Mouse (Mus musculus) heart, embryonic 16.5 days (tissue): Measurements from ENCODE around the gene Armt1. TPM values are rescaled to one million over a fixed set of nuclear protein-coding genes. Genes with fewer than 3 reads are reported as not detected.

Experiments
- ATAC-seq: fragments of 200-750 bp; cut with Nextera tagmentation; replicated peaks from 2 replicates; pipeline ENCODE4 v1.8.0; 2017; ENCODE audit warnings: moderate number of reproducible peaks; ENCODE audit not compliant: insufficient read depth, low FRiP score; ENCODE audit errors: extremely low read depth
- H3K27ac ChIP-seq: fragments of 300-500 bp; sonication (generic); 2 replicates; pipeline ENCODE4 v1.5.1; 2014; ENCODE audit warnings: mild to moderate bottlenecking, low read length, control low read depth, moderate library complexity
- H3K27me3 ChIP-seq: fragments of 300-500 bp; sonication (generic); 2 replicates; pipeline ENCODE4 v1.6.1; 2014; ENCODE audit warnings: low read length, mixed read lengths; ENCODE audit not compliant: control insufficient read depth, insufficient read depth
- H3K36me3 ChIP-seq: fragments of 300-500 bp; sonication (generic); 2 replicates; pipeline ENCODE4 v1.6.1; 2014; ENCODE audit not compliant: control insufficient read depth, insufficient read depth
- H3K4me1 ChIP-seq: fragments of 300-500 bp; sonication (generic); 2 replicates; pipeline ENCODE4 v1.6.1; 2014; ENCODE audit warnings: low read length, mixed read lengths; ENCODE audit not compliant: control insufficient read depth, insufficient read depth
- H3K4me2 ChIP-seq: fragments of 300-500 bp; sonication (generic); 2 replicates; pipeline ENCODE4 v1.6.1; 2014; ENCODE audit warnings: low read depth, mild to moderate bottlenecking, control low read depth, low read length
- H3K4me3 ChIP-seq: fragments of 300-500 bp; sonication (generic); 2 replicates; pipeline ENCODE4 v1.5.1; 2014; ENCODE audit warnings: mild to moderate bottlenecking, control low read depth, low read length
- H3K9ac ChIP-seq: fragments of 300-500 bp; sonication (generic); 2 replicates; pipeline ENCODE4 v1.6.1; 2014; ENCODE audit warnings: low read length, control low read depth
- H3K9me3 ChIP-seq: fragments of 300-500 bp; sonication (generic); replicated peaks from 2 replicates; pipeline ENCODE4 v1.6.1; 2016; ENCODE audit warnings: low read length; ENCODE audit not compliant: control insufficient read depth
- WGBS: fragments of 180-500 bp; shearing (Covaris S2); extraction: QIAGEN DNeasy Blood & Tissue Kit; methylation state at CpG from one replicate; pipeline ENCODE4 v1.1.7; 2014; 5-methylcytosine and 5-hydroxymethylcytosine counted together
- polyA plus RNA-seq: library from polyadenylated mRNA; unstranded; fragments of >200 nt; fragmentation: Nextera tagmentation; extraction: Ambion mirVana; gene quantifications from 2 replicates; pipeline ENCODE4 v1.2.1, GENCODE M21; 2015

Armt1 gene
- polyA plus RNA-seq, 1 experiment from 2014 or later: 18.0 TPM

DNA sequence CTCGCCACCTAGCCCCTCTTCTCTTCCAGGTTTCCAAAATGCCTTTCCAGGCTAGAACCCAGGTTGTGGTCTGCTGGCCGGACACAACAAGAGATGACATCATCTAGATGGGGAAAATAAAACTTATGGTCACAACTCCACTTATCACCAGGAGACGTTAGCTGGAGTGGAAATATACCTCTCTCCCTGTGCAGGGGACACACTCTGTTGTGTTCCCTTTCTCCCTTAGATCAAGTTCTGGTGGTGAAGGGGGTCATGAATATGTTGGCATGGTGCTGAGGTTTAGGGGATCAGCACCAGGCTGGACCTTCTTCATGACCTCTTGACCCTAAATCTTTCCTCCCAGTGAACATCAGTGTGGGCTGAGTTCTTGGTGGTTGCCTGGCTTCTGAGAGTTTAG, 59.0 kb downstream of the Armt1 start:
- ATAC-seq: no peak
- H3K4me1 ChIP-seq: no peaks in the 10 kb centered on the region
- H3K36me3 ChIP-seq: no peaks in the 10 kb centered on the region
- H3K9me3 ChIP-seq: no peaks in the 10 kb centered on the region
- H3K4me3 ChIP-seq: no peak overlapping the region
- no peak overlapping the region for H3K9ac ChIP-seq
- WGBS: 37% methylated on average over 2 of the region's 3 CpGs
- no peak overlapping the region for H3K27ac ChIP-seq
- H3K4me2 ChIP-seq: no peak overlapping the region
- H3K27me3 ChIP-seq: no peaks in the 10 kb centered on the region

DNA sequence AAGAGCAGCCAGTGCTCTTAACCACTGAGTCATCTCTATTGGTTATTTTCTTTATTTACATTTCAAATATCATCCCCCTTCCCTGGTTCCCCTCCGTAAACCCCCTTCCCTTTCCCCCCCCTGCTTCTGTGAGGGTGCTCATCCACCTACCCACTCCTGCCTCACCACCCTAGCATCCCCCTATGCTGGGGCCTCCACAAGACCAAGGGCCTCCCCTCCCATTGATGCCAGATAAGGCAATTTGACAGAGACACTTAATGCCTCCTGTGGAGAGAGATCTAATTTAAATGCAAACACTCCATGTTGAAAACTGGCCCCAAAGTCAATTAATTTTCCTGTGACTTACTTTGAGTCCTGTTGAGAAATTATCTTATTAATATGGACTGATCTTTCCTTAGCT, 59.8 kb downstream of the Armt1 start:
- Histone ChIP-seq H3K27ac (no peak overlapping the region), H3K4me3 (no peak overlapping the region), H3K9me3 (no peaks in the 10 kb centered on the region), H3K36me3 (no peaks in the 10 kb centered on the region), H3K9ac (no peak overlapping the region), H3K27me3 (no peaks in the 10 kb centered on the region), H3K4me2 (no peak overlapping the region), H3K4me1 (no peaks in the 10 kb centered on the region)
- WGBS: 43% methylated on average over 1 of the region's 1 CpGs
- ATAC-seq: no peak

DNA sequence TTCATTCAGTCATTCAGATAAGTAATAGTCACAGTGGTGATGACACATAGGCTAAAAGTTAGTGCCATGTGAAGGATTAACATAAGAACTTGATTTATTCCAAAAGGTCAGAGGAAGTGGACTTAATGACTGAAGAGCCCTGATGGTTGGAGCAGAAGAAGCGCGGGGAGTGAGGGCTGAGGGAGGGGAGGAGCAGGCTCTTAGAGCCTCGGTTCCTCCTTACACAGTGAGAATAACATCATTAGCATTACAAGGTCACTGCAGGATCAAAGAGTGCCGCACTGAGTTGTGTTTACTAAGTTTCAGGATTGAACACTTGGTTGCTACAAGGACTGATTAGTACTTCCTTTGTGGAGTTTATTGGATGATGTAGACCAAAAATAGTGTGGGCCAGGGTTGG, 60.6 kb downstream of the Armt1 start:
- ATAC-seq: no peak
- 23% methylated on average over 4 of the region's 4 CpGs for WGBS
- H3K9me3 ChIP-seq: no peaks in the 10 kb centered on the region

DNA sequence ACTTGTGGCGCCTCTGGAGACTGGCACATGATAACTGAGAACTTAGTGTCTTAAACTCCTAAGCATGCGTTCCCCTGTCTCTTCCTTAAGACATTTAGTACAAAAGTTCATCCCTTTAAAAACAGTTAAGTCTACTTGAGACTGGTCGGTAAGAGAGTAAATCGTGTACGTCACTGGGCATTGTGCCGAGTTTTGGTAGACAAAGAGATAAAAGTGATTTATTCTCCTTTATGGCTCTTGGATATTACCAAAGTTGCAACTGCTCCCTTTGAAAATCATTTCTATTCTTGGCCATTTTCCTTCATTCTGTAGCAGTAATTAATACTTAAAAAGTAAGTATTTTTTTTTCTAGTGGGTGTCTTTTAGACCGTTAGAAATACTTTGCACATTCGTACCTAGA, 71.0 kb downstream of the Armt1 start:
- Histone ChIP-seq H3K4me2 (no peak overlapping the region), H3K36me3 (no peaks in the 10 kb centered on the region), H3K9me3 (no peaks in the 10 kb centered on the region), H3K27me3 (no peaks in the 10 kb centered on the region), H3K4me1 (no peaks in the 10 kb centered on the region), H3K4me3 (no peak overlapping the region), H3K27ac (no peak overlapping the region), H3K9ac (no peak overlapping the region)
- ATAC-seq: no peak
- WGBS: 87% methylated on average over 8 of the region's 8 CpGs

More for the DNA sequence above, 60.6 kb downstream of the Armt1 start:
- Histone ChIP-seq H3K4me2 (no peak overlapping the region), H3K4me1 (no peaks in the 10 kb centered on the region), H3K36me3 (no peaks in the 10 kb centered on the region), H3K4me3 (no peak overlapping the region), H3K9ac (no peak overlapping the region), H3K27me3 (no peaks in the 10 kb centered on the region), H3K27ac (no peak overlapping the region)

Other genes starting within 250 kb of the Armt1 start
- gene Akap12, start 166.1 kb upstream of the Armt1 start, polyA plus RNA-seq: 40.6 and 43.5 TPM in 2 replicates
- 9.0 and 10.0 TPM in 2 replicates for gene Zbtb2, start 44.4 kb upstream of the Armt1 start, polyA plus RNA-seq
- 119 and 122 TPM in 2 replicates for gene Rmnd1, start 79 bp upstream of the Armt1 start, polyA plus RNA-seq
- 0.18 and 0.19 TPM in 2 replicates for gene Ccdc170, start 50.0 kb downstream of the Armt1 start, polyA plus RNA-seq
- gene Esr1, start 179.1 kb downstream of the Armt1 start, polyA plus RNA-seq: 0.29 and 0.39 TPM in 2 replicates